Mouse (Mus musculus): ENCODE measurements around the gene Synj2bp.
"Not testable (repeated sequence)": the region's sequence is repeated elsewhere in the genome, so short reads cannot be mapped to it uniquely, and the experiment has no call there.

Synj2bp gene

DNA sequence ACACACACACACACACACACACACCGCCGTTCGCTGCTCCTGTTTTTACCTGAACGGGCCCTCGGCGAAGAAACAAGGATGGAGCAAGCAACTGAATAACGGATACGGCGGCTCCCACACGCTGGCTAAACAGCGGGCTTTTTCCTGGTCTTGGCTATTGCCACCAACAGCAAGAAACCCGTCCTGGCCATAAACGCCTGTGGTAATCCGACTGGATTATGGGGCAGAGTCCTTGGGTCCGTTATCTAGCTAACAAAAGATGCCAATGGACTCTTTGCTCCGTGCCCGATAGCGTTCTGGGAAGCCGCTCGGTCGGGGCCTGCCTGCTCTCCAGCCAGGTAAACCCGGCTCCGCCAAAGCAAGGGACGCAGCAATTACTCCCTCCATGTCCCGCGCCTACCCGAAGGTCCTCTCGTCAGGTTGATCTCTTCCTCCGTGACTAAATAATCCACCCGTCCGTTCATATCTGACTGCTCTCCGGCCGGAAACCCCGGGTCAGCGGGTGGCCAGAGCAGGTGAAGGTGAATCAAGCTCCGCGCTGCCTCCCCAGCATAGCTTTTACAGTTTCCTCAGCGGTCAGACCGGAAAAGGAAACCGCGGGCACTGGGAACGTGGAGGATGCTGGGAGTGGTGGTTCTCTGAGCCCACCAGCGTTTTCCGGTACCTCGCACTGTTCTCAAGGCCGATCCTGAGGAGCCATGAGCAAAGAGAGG lies at the start of gene Synj2bp, which contains the start of gene Gm20498:
Synj2bp (minus strand) TSS at position 596 of the 713 bp plus-strand sequence.
Gm20498 (minus strand) TSS at position 590 of the 713 bp plus-strand sequence.
- DNase-seq (ENCODE audit: low read depth, low spot score): peak; percentile 65

DNA sequence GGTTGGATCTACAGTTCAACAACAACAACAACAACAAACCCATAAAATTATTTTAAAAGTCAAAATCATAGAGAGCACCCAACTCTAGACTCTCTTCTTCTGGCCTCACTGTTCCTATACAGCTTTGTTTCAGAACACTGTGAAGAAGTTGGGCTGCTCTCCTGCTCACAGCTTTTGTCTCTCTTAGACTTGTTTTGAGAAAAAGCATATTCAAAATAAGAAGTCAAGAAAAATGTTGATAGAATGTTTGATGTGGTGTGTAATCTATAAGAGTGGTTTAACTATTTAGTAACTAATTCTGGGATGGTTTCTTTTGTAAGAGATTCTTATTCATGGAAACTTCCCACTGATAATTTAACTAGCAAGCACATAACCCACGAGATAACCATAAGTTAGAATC lies 35.7 kb upstream of the Synj2bp start, which contains the start of gene Adam21:
Adam21 (minus strand) TSS at position 101 of the 400 bp plus-strand sequence.
- DNase-seq (ENCODE audit: low read depth, low spot score): no peak

DNA sequence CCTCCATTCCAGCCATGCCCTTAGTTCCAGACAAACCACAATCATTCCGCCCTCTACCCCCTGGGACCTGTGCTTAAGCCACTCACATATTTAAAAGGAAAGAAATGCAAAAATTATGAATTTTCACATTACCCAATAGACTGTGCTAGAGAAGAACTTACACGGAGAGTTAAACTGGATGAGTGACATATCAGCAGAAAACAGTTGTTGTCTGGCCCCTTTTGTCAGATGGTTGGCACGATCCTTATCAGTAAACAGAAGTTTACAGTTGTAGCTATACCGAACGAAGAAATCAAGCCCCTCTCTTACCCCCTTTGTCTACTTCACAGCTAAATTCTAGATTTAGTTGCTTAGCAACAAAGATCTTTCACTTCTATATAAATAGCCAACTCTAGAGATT lies 35.2 kb upstream of the Synj2bp start:
- DNase-seq (ENCODE audit: low read depth, low spot score): no peak

DNA sequence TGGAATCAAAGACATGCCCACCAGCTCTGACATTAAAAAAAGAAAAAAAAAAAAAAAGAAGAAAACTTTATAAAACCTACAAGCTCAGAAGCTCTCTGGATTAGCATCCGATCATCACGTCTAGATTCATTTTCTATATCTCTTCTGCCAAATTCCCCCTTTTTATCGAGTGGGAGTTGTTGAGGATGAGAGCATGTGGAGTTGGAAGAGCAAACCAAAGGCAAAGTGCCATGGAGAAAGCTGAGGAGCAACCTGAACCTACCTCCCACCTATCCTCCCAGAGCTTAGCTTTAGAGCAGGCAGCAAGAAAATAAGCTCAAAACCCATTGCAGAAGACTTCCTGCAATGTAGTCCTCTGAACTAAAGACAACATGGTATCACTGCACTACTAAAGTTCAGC lies 31.5 kb upstream of the Synj2bp start:
- DNase-seq (ENCODE audit: low read depth, low spot score): no peak

DNA sequence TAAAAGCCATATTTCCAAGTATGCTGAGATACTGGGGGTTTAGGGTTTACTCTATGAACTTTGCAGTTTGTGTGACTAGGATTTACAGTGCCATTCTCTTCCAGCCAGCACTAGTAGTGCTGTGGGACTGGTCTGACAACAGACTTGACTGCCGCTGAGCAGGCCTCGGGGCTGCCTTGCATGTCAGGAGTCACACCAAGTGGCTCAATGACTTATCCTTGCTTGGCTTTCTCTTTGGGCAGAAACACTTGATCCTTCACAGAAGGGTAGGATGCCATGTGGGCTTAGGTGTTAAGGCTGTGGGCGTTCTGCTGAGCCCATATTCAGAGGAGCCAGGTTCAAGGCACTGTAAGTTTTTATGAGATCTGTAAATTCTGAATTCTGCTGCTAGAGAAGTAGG lies 16.6 kb upstream of the Synj2bp start:
- no peak for DNase-seq (ENCODE audit: low read depth, low spot score)

DNA sequence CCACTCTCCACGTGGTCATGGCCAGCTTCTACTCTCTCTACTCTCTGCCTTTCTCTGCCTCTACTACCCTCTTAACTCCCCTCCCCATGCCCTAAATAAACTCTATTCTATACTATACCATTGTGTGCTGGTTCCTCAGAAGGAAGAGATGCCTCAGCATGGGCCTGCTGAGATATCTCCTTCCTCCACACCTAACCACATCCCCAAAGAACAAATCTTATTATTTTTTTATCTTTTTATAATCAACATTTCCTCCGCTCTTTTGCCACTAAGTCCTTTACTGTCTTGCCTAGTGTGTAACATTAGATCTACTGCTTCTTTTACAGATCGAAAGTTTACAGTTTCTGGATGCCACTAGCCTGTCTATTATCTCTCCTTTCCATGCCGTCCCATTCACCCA lies 14.5 kb upstream of the Synj2bp start:
- no peak for DNase-seq (ENCODE audit: low read depth, low spot score)

DNA sequence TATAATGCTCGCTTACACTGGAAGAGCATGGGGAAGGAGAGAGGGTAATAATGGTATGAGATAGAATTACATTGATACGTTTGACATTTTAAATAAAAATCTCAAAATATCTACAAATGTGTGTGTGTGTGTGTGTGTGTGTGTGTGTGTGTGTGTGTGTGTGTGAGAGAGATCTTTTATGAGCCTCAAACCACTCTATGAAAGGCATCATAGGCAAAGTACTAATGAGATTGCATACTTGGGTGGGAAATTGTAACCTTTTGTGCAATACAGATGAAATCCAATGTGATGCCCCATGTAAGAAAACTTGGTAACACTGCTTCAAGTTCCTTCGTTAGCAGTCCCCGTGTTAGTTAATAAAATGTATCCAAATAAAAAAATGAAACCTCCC lies 313 bp upstream of the Synj2bp start:
- DNase-seq (ENCODE audit: low read depth, low spot score): no peak

DNA sequence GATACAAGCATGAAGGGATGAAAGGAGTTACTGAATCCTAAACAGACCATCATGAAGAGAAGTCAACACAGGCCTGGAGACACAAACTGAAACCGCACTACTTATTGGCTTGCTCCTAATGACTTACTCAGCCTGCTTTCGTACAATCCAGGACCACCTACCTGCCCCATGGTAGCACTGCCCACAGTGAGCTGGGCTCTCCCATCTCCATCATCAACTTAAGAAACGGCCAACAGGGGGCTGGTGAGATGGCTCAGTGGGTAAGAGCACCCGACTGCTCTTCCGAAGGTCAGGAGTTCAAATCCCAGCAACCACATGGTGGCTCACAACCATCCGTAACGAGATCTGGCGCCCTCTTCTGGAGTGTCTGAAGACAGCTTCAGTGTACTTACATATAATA lies 2.1 kb downstream of the Synj2bp start:
- DNase-seq (ENCODE audit: low read depth, low spot score): peak; percentile 31

DNA sequence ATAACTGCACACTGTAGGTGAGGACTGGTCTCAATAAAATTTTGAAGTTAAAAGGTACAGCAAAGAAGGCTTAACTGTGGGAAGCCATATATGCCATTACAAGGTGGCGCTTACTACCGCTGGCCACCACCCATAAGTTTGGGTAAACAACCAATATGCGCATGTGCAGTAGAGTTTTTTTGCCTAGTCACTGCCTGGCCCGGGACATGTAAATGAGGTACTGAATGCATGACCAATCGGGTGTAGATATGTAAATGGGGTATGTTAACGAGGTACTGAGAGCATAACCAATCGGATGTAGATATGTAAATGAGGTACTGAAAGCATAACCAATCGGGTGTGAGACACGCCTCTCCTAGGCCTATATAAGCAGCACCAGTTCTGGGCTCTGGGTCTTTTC lies 35.8 kb downstream of the Synj2bp start:
- not testable (repeated sequence) for DNase-seq (ENCODE audit: low read depth, low spot score)

DNA sequence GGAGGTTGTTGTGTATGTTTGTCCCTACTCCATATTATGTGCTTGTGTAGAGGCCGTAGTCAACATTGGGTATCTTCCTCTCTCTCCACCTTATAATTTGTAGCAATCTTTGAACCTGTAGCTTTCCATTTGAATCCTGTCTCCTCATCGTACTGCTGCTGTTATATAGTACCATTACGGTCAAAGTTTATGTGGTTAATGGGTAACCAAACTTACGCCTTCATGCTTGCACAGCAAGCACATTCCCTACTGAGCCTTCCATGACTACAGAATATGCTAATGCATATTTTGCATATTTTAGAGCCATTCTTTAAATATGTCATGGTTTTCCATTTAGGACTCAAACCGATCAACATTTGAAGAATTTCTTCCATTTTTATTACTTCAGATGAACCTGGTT lies 42.2 kb downstream of the Synj2bp start:
- DNase-seq (ENCODE audit: low read depth, low spot score): no peak

DNA sequence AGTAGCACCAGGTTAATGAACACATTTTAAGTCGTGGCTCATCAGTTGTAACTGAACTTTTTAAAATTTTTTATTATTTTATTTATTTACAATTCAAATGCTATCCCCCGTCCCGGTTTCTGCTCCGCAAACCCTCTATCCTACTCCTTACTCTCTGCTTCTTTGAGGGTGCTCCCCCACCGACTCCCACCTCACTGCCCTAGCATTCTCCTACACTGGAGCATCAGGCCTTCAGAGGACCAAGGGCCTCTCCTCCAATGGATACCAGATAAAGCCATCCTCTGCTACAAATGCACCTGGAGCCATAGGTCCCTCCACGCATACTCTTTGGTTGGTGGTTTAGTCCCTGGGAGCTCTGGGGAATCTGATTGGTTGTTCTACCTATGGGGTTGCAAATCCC lies 47.4 kb downstream of the Synj2bp start:
- no peak for DNase-seq (ENCODE audit: low read depth, low spot score)

DNA sequence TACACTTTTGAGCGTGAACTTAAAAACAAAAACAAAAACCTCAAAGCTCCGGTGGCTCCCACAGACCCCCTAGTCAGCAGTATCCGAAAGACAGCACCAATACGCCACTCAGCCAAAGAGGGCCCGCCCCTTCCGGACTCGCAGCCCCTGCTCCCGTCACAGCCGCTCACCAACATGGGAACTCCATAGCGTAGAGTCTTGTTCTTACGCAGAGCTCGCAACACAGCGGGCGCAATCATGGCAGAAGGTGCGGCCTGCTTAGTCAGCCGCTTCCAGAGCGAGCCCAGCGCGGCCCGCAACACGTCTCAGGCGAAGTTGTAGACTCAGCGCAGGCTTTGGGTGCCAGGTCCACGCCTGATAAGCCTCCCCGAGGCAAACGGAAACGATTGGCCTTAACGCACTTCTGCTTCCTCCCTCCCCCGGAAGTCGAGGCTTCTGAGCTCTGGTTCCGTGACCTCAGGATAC lies 48.0 kb downstream of the Synj2bp start, which contains the start of gene Cox16:
Cox16 (minus strand) TSS at position 401 of the 465 bp plus-strand sequence.
- peak; percentile 73 for DNase-seq (ENCODE audit: low read depth, low spot score)

DNA sequence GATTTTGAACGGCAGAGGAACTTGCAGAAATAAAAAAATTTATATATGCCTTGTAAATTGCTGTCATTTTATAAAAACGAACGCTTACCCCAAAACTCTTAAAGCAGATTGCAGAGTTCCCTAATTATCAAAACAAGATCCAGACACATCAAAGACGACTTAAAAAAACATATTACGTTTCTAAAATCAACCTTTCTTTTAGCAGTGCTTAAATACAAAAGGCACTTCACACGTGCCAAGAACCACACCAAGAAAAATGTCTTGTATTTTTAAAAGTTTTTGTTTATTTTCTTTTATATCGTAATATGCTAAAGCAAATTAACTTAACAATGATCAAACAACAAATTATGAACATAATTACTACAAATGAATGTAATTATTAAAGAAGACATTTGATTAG lies 48.5 kb downstream of the Synj2bp start:
- no peak for DNase-seq (ENCODE audit: low read depth, low spot score)

DNA sequence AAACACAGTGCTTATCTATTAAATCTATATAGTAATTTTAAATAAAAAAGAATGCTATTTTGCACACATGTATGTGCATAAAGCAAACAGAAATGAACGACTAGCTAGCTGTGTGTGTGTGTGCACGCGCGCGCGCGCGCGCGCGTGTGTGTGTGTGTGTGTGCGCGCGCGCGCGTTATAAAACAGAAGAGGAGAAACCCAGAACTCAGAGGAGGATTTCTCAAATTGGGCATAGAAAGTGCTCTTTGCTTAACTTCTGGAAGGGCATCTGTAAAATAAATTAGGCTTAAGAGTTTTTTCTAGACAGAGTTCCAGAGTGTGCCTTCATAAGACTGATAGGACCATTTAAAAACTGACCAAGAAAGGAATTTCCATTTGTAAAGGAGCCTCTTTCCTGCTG lies 49.1 kb downstream of the Synj2bp start:
- DNase-seq (ENCODE audit: low read depth, low spot score): no peak

DNA sequence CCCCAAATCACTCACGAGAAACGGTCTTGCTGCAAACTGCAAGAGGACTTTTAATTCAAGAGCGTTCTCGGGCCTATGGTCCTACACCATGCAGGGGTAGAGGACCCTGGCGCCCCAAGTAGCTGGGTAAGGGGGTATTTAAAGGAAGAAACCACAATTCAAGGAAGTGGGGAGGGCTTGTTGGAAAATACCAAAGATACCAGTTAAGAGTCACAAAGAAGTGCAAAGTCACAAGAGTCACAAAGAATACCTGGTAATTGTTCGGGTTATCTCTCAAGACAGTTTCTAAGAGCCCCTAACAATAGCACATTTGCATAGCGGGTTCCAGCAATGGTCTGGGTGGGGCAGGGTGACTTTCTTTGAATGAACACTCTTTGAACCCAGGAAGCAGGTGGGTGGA lies 73.7 kb downstream of the Synj2bp start:
- not testable (repeated sequence) for DNase-seq (ENCODE audit: low read depth, low spot score)

Data from WW6 (cell line).